ENCODE assay signal across 23 mouse cellular contexts in the genomic region with DNA sequence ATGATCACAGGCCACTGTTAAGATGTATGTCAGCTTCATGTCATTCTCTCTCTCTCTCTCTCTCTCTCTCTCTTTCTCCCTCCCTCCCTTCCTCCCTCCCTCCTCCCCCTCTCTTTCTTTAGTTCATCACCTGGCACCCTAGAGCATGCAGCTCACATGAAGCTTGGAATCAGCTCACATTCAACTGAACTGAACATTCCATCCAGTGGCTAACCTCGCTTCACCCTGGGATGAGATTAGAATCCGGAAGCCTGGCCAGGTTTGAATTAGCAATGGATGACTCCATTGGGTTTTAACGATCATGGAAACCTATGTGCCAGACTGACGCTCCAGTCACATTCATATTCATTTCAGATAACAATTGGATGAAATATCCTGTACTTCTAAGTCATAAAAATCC.
"Had no signal": no experiment of that assay in that cellular context is flagged by ENCODE, and none has a peak within 500 bp of the region (broad histone marks: within the 10 kb centered on the region; RNA-seq: fewer than 3 reads in every experiment).

No protein-coding gene starts in this region.

- H3K9me3 ChIP-seq: forebrain, embryonic 15.5 days; heart, embryonic 12.5 days; hindbrain, embryonic 13.5 days; hindbrain, embryonic 15.5 days; kidney, embryonic 15.5 days; limb, embryonic 13.5 days; limb, embryonic 15.5 days; liver, embryonic 12.5 days had no signal

- H3K4me1 ChIP-seq: forebrain, embryonic 15.5 days; hindbrain, embryonic 13.5 days; hindbrain, embryonic 15.5 days; liver, embryonic 12.5 days had no signal

- H3K36me3 ChIP-seq: forebrain, embryonic 15.5 days; heart, embryonic 12.5 days; hindbrain, embryonic 13.5 days; hindbrain, embryonic 15.5 days; kidney, embryonic 15.5 days; limb, embryonic 13.5 days; limb, embryonic 15.5 days; liver, embryonic 12.5 days had no signal

- ATAC-seq: forebrain, embryonic 15.5 days; forebrain, postnatal 0 days; hindbrain, postnatal 0 days; intestine, embryonic 16.5 days; liver, embryonic 12.5 days had no signal

- H3K9ac ChIP-seq: forebrain, embryonic 15.5 days; forebrain, postnatal 0 days; heart, embryonic 12.5 days; hindbrain, embryonic 13.5 days; hindbrain, embryonic 15.5 days; kidney, embryonic 15.5 days; limb, embryonic 13.5 days; limb, embryonic 15.5 days; liver, embryonic 12.5 days; liver, embryonic 14.5 days had no signal

- H3K27ac ChIP-seq: forebrain, embryonic 15.5 days; hindbrain, embryonic 13.5 days; hindbrain, embryonic 15.5 days; hindbrain, postnatal 0 days; kidney, embryonic 15.5 days; kidney, postnatal 0 days; limb, embryonic 13.5 days; limb, embryonic 15.5 days; liver, embryonic 12.5 days; liver, embryonic 14.5 days had no signal

- H3K4me3 ChIP-seq: forebrain, embryonic 15.5 days; heart, embryonic 12.5 days; hindbrain, embryonic 13.5 days; hindbrain, embryonic 15.5 days; kidney, embryonic 15.5 days; limb, embryonic 13.5 days; limb, embryonic 15.5 days; liver, embryonic 12.5 days had no signal

- H3K27me3 ChIP-seq: forebrain, embryonic 15.5 days; heart, embryonic 12.5 days; hindbrain, embryonic 13.5 days; hindbrain, embryonic 15.5 days; kidney, embryonic 15.5 days; limb, embryonic 13.5 days; limb, embryonic 15.5 days; liver, embryonic 12.5 days had no signal

- DNase-seq: forebrain, postnatal 0 days; gastrocnemius, postnatal 36 days; heart, postnatal 14 days; kidney, adult 11 months; kidney, adult 2 months; kidney, adult 9 months; kidney, postnatal 14 days; kidney, postnatal 36 days; layer of hippocampus, adult 9-11 months; layer of hippocampus, postnatal 36 days; left cerebral cortex, postnatal 4 days had no signal

- H3K4me2 ChIP-seq: forebrain, embryonic 15.5 days; heart, embryonic 12.5 days; hindbrain, embryonic 13.5 days; hindbrain, embryonic 15.5 days; kidney, embryonic 15.5 days; limb, embryonic 13.5 days; limb, embryonic 15.5 days; liver, embryonic 12.5 days had no signal
